Mouse (Mus musculus) pancreas, adult 10 weeks (tissue): ENCODE measurements around the gene Gm6657. TPM values are rescaled to one million over a fixed set of nuclear protein-coding genes. Genes with fewer than 3 reads are reported as not detected.

ENCODE experiments used
- polyA plus RNA-seq: library from polyadenylated mRNA; stranded (reverse); fragments of 350-450 nt; fragmentation: Illumina TruSeq; extraction: RNeasy Lipid Tissue Mini Kit (QIAGEN cat#74804); gene quantifications from one replicate; pipeline ENCODE4 v1.2.3, GENCODE M21; 2015; ENCODE audit warnings: low read depth, low replicate concordance; ENCODE audit not compliant: insufficient read depth

Gm6657 gene
- polyA plus RNA-seq = not detected

DNA sequence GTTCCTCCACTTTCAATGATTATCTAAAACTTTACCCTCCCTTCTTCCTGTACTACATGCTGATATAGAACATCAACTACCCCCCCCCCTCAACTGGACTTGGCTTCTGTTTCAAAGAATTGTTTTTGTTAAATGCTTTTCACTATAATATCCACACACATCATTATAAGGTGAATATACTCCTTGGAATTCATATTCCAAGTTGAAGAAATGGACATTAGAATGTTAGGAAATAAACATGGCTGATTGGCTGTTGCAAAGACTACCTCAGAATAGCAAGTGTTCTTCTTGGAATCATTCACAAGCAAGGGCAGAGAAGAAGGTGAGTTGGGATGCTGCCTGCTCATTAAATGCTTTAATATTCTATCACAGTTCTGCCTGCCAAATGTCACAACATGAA is at the start of gene Gm6657:
Gm6657 (plus strand) TSS at position 301 of the 400 bp plus-strand sequence.

DNA sequence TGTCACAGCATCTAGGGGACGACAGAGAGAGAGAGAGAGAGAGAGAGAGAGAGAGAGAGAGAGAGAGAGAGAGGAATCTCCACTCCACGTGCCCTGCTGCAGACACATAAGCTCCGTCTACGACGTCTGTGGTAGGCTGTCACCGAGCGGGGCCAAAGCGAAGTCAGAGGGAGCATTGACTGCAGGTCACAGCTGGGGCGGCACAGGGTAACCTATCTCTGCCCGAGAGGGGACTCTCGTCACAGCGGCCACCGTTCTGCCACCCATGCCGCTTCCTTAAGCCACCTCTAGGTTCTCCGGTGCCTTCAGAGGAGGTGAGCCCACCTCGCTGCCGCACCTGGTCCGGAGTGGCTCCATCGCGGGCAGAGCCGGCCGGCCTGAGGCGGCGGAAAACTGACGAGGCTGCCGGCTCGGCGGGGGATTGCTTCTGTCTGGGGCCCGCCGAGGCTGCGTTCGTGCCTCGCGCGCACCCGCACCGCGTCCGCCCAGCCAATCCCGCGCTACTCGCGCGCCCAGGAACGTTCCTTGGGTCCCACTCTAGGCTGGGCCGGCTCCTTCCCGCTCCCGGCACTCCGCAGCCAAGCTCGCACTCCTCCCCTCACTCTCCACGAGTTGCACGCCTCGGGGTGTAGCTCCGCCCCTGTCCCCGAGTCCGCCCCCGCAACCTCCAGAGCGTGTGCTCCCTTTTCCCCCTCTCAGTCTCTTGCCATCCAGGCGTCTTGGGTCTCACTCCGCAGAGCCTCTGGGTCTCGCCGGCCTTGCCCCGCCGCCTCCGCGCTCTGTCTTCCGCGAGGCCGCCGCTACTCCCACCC is 31.9 kb downstream of the Gm6657 start, which contains the start of gene Gphn:
Gphn (plus strand) TSS at position 673 of the 812 bp plus-strand sequence.

Other genes with a start within 250 kb of the Gm6657 start
- gene Gphn, start 32.1 kb downstream of the Gm6657 start, polyA plus RNA-seq = 3.7 TPM